Mouse (Mus musculus) Patski (cell line): ENCODE results near the gene L2hgdh. TPM values are rescaled to one million over a fixed set of nuclear protein-coding genes. Genes with fewer than 3 reads are reported as not detected.

Experiments used
- ATAC-seq: fragments of 100-300 bp; one replicate; pipeline ENCODE4 v1.8.0; 2021
- CTCF ChIA-PET: fragments of 350-600 bp; sonication (Branson Sonifier 250); formaldehyde crosslinking; loops from one replicate; lab custom pipeline; 2022; ENCODE audit warnings: inconsistent platforms; lab: Charles Lee
- POLR2A ChIA-PET: fragments of 350-600 bp; sonication (Branson Sonifier 250); formaldehyde crosslinking; loops from one replicate; lab custom pipeline; 2022; ENCODE audit warnings: antibody characterized with exemption, inconsistent platforms; lab: Charles Lee
- DNase-seq: peaks from one replicate; pipeline ENCODE4 v3.0.0-alpha.2; 2011; ENCODE audit warnings: low read depth, low spot score
- H3K27me3 ChIP-seq: fragments of 371-371 bp; one replicate; pipeline ENCODE4 v1.5.1; 2021
- CTCF ChIP-seq: fragments of 100-300 bp; IDR thresholded peaks from one replicate; pipeline ENCODE4 v1.5.1; 2021
- in situ Hi-C: fragments of 300-500 bp; cut with MboI; formaldehyde crosslinking; loops from 3 replicates; pipeline ENCODE4 v1.11.1; 2018; ENCODE audit warnings: low pct_unique_long_range_greater_than_20kb, mixed read lengths
- polyA plus RNA-seq: library from polyadenylated mRNA; unstranded; gene quantifications from one replicate; pipeline ENCODE4 v1.2.3, GENCODE M21; 2021

Gene L2hgdh
- polyA plus RNA-seq: 10.6 TPM

GRCm38 (mm10) chr12:69724711-69725460 lies at the start of gene L2hgdh, which contains the start of gene Atp5s:
Gene L2hgdh, minus strand, starts transcription at chr12:69724873.
Gene Atp5s, plus strand, starts transcription at chr12:69724950.
- in situ Hi-C loops: loop anchor here (25.0 kb wide), 1 partner anchor 712 kb away; no protein-coding TSS in a partner anchor
- DNase-seq: peak; percentile 51
- no peaks in the 10 kb centered on the region for H3K27me3 ChIP-seq
- TF ChIP-seq CTCF: no peak
- POLR2A ChIA-PET: no interaction called here
- CTCF ChIA-PET: no interaction called here
- ATAC-seq: peak; percentile 93

GRCm38 (mm10) chr12:69768841-69769240 lies 44.2 kb upstream of the L2hgdh start:
- TF ChIP-seq CTCF: no peak
- ChIA-PET CTCF (interaction anchor here (1.0 kb wide), 1 partner anchor 11 kb away, joined by 3 read pairs; no protein-coding TSS in a partner anchor), POLR2A (no interaction called here)
- no peaks in the 10 kb centered on the region for H3K27me3 ChIP-seq
- in situ Hi-C loops: no loop called here
- DNase-seq (no peak), ATAC-seq (no peak)

- CTCF ChIA-PET: interaction anchor here (0.8 kb wide), 1 partner anchor 10 kb away, joined by 3 read pairs; no protein-coding TSS in a partner anchor
- DNase-seq (no peak), ATAC-seq (no peak)
- in situ Hi-C loops: no loop called here
- POLR2A ChIA-PET: interaction anchor here (0.6 kb wide), 1 partner anchor 9 kb away, joined by 3 read pairs; no protein-coding TSS in a partner anchor
- no peaks in the 10 kb centered on the region for H3K27me3 ChIP-seq
- no peak for TF ChIP-seq CTCF
Measured at GRCm38 (mm10) chr12:69767476-69768258, 43.0 kb upstream of the L2hgdh start.

GRCm38 (mm10) chr12:69766185-69766904 lies 41.7 kb upstream of the L2hgdh start:
- DNase-seq: no peak
- ATAC-seq: no peak
- in situ Hi-C loops: no loop called here

GRCm38 (mm10) chr12:69765543-69765942 lies 40.9 kb upstream of the L2hgdh start:
- TF ChIP-seq CTCF: no peak
- no peaks in the 10 kb centered on the region for H3K27me3 ChIP-seq

More at GRCm38 (mm10) chr12:69766185-69766904, 41.7 kb upstream of the L2hgdh start:
- no peak for TF ChIP-seq CTCF
- no peaks in the 10 kb centered on the region for H3K27me3 ChIP-seq
- ChIA-PET CTCF (no interaction called here), POLR2A (no interaction called here)

DNA sequence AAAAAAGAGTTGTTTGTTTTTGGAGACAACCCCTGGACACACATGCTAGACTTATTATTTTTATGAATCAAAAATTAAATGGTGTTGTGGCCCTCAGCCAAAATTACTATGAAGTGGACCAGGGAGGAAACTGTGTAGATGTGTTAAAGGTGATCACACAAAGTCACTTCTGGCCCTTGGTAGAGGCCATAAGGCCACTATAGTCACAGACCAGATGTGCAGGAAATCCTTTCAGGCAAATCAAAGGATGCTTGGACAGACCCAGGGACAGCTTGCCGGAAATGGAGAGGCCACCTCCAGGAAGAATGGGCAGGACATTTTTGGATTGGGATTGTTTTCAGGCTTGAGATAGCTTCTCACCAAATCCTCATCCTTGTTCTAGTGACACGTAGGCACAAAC lies 36.9 kb upstream of the L2hgdh start:
- POLR2A ChIA-PET: no interaction called here
- H3K27me3 ChIP-seq: no peaks in the 10 kb centered on the region
- TF ChIP-seq CTCF: no peak
- in situ Hi-C loops: no loop called here
- no peak for ATAC-seq
- DNase-seq: no peak
- CTCF ChIA-PET: interaction anchor here (0.6 kb wide), 1 partner anchor 16 kb away, joined by 3 read pairs; no protein-coding TSS in a partner anchor

More at GRCm38 (mm10) chr12:69765543-69765942, 40.9 kb upstream of the L2hgdh start:
- DNase-seq (no peak), ATAC-seq (no peak)
- CTCF ChIA-PET: no interaction called here
- in situ Hi-C loops: no loop called here
- POLR2A ChIA-PET: no interaction called here

- TF ChIP-seq CTCF: no peak
- no peak for DNase-seq
- POLR2A ChIA-PET: no interaction called here
- CTCF ChIA-PET: no interaction called here
- H3K27me3 ChIP-seq: no peaks in the 10 kb centered on the region
- ATAC-seq: no peak
- in situ Hi-C loops: no loop called here
Measured at GRCm38 (mm10) chr12:69760743-69761406, 36.2 kb upstream of the L2hgdh start.

DNA sequence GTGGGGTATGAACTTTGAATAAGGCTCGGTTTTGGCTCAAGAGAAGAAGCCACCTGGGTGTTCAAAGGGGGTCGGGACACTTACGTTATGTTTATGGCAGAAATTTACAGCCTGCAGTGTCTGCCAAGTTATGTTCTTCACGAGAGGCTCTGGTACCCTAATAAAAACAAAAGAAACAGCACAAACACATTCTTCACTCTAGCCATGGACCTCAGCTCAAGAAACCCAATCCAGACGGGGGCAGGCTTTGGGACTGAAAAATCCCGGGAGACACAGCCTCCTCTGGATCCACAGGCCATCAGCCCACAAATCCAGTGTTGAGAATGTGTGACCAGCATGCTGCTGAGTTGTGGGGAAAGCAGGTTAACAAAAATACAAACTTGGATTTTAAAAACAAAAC lies 35.3 kb upstream of the L2hgdh start:
- ATAC-seq: no peak
- in situ Hi-C loops: no loop called here
- TF ChIP-seq CTCF: no peak
- CTCF ChIA-PET: no interaction called here
- POLR2A ChIA-PET: no interaction called here
- H3K27me3 ChIP-seq: no peaks in the 10 kb centered on the region
- no peak for DNase-seq

GRCm38 (mm10) chr12:69759267-69759885 lies 34.7 kb upstream of the L2hgdh start:
- POLR2A ChIA-PET: interaction anchor here (0.6 to 1.1 kb wide), 2 partner anchors 8 to 54 kb away, joined by 3 to 4 read pairs; no protein-coding TSS in a partner anchor
- no peak for ATAC-seq
- DNase-seq: no peak
- no peaks in the 10 kb centered on the region for H3K27me3 ChIP-seq
- CTCF ChIA-PET: interaction anchor here (0.8 to 0.9 kb wide), 2 partner anchors 13 to 135 kb away, joined by 3 to 4 read pairs; no protein-coding TSS in a partner anchor
- in situ Hi-C loops: loop anchor here (5.0 kb wide), 1 partner anchor 128 kb away; no protein-coding TSS in a partner anchor
- TF ChIP-seq CTCF: no peak
